Mouse (Mus musculus) CH12.LX (cell line): ENCODE measurements around the gene Kcnma1. TPM values are rescaled to one million over a fixed set of nuclear protein-coding genes. Genes with fewer than 3 reads are reported as not detected.

Source experiments
- DNase-seq: peaks from one replicate; pipeline ENCODE4 v3.0.0-alpha.2; 2013; ENCODE audit errors: extremely low read depth
- H3K27ac ChIP-seq: 2 replicates; pipeline ENCODE4 v1.5.1; 2012; ENCODE audit warnings: low read depth, mild to moderate bottlenecking, control low read depth, moderate library complexity; ENCODE audit not compliant: insufficient read depth
- H3K27me3 ChIP-seq: replicated peaks from 2 replicates; pipeline ENCODE3; 2012; ENCODE audit warnings: inconsistent platforms
- H3K36me3 ChIP-seq, 2 experiments: replicated peaks in 1 of 2; 2 replicates each; pipeline versions ENCODE3 to v1.6.1; 2012; ENCODE audit warnings: inconsistent platforms in 1 of 2, low read length in 1 of 2, mild to moderate bottlenecking in 1 of 2, mixed read lengths in 1 of 2, moderate library complexity in 1 of 2; ENCODE audit not compliant: control insufficient read depth in 1 of 2, insufficient read depth in 1 of 2
- H3K4me1 ChIP-seq, 2 experiments: 2 replicates each; pipeline ENCODE4 v1.6.1; 2012; ENCODE audit warnings: inconsistent platforms in 1 of 2, moderate library complexity in 1 of 2; ENCODE audit not compliant: insufficient read depth in 2 of 2, control insufficient read depth in 1 of 2
- H3K4me2 ChIP-seq: 2 replicates; pipeline ENCODE4 v1.6.1; 2012; ENCODE audit warnings: low read depth, mild to moderate bottlenecking, control low read depth; ENCODE audit not compliant: poor library complexity, insufficient read depth, severe bottlenecking
- H3K4me3 ChIP-seq, 3 experiments: fragments of 150-350 bp in 1 of 3; sonication (generic) in 1 of 3; replicated peaks in 1 of 3; 2 replicates each; pipeline versions ENCODE3 to v1.5.1; 2011 to 2012; ENCODE audit warnings: low read depth in 2 of 3, low read length in 2 of 3, mild to moderate bottlenecking in 2 of 3, moderate library complexity in 2 of 3, control low read depth in 1 of 3, improper control_type of control experiment in 1 of 3, inconsistent platforms in 1 of 3, mixed read lengths in 1 of 3; ENCODE audit not compliant: poor library complexity in 1 of 3
- H3K79me2 ChIP-seq: replicated peaks from 2 replicates; pipeline ENCODE4 v1.6.1; 2012; ENCODE audit warnings: mild to moderate bottlenecking, moderate library complexity; ENCODE audit not compliant: control insufficient read depth, poor library complexity, insufficient read depth, severe bottlenecking; ENCODE audit errors: extremely low read depth
- H3K9ac ChIP-seq: 2 replicates; pipeline ENCODE4 v1.6.1; 2012; ENCODE audit warnings: low read depth, mild to moderate bottlenecking, control low read depth, moderate library complexity; ENCODE audit not compliant: insufficient read depth
- H3K9me3 ChIP-seq: replicated peaks from 2 replicates; pipeline ENCODE3; 2012; ENCODE audit warnings: low read length, inconsistent platforms, mixed read lengths
- CHD1 ChIP-seq: IDR thresholded peaks from 2 replicates; pipeline ENCODE4 v1.6.1; 2012; ENCODE audit warnings: low read depth, low read length, improper control_type of control experiment, inconsistent platforms
- CHD2 ChIP-seq: IDR thresholded peaks from 2 replicates; pipeline ENCODE4 v1.6.1; 2011; ENCODE audit warnings: low read length, improper control_type of control experiment
- CTCF ChIP-seq, 2 experiments: IDR thresholded peaks in 1 of 2; conservative IDR thresholded peaks in 1 of 2; 2 replicates each; pipeline ENCODE4 v1.5.1; 2011 to 2012; ENCODE audit warnings: low read depth in 2 of 2, low read length in 2 of 2, improper control_type of control experiment in 1 of 2, inconsistent platforms in 1 of 2, mild to moderate bottlenecking in 1 of 2, moderate library complexity in 1 of 2
- GABPA ChIP-seq: IDR thresholded peaks from 2 replicates; pipeline ENCODE4 v1.6.1; 2012; ENCODE audit warnings: low read depth, low read length, improper control_type of control experiment, inconsistent platforms; ENCODE audit not compliant: insufficient replicate concordance
- HCFC1 ChIP-seq: IDR thresholded peaks from 2 replicates; pipeline ENCODE4 v1.6.1; 2012; ENCODE audit warnings: low read depth, mild to moderate bottlenecking, inconsistent platforms, low read length, improper control_type of control experiment
- JUND ChIP-seq: conservative IDR thresholded peaks from 2 replicates; pipeline ENCODE4 v1.6.1; 2011; ENCODE audit warnings: low read depth, low read length, improper control_type of control experiment
- KAT2A ChIP-seq: IDR thresholded peaks from 2 replicates; pipeline ENCODE4 v1.6.1; 2012; ENCODE audit warnings: low read length, improper control_type of control experiment, inconsistent platforms; ENCODE audit not compliant: insufficient replicate concordance
- MAFK ChIP-seq: IDR thresholded peaks from 2 replicates; pipeline ENCODE4 v1.6.1; 2011; ENCODE audit warnings: low read length, improper control_type of control experiment; ENCODE audit not compliant: insufficient replicate concordance
- NELFE ChIP-seq: IDR thresholded peaks from 2 replicates; pipeline ENCODE4 v1.6.1; 2011; ENCODE audit warnings: low read depth, low read length, improper control_type of control experiment
- RAD21 ChIP-seq: IDR thresholded peaks from 2 replicates; pipeline ENCODE4 v1.6.1; 2011; ENCODE audit warnings: low read depth, mild to moderate bottlenecking, low read length, improper control_type of control experiment, moderate library complexity
- RCOR1 ChIP-seq: conservative IDR thresholded peaks from 2 replicates; pipeline ENCODE4 v1.6.1; 2012; ENCODE audit warnings: low read depth, mild to moderate bottlenecking, inconsistent platforms, low read length, improper control_type of control experiment
- SIN3A ChIP-seq: IDR thresholded peaks from 2 replicates; pipeline ENCODE4 v1.6.1; 2012; ENCODE audit warnings: low read length, improper control_type of control experiment, inconsistent platforms
- SMC3 ChIP-seq: IDR thresholded peaks from 2 replicates; pipeline ENCODE4 v1.6.1; 2011; ENCODE audit warnings: low read depth, low read length, improper control_type of control experiment
- USF2 ChIP-seq: conservative IDR thresholded peaks from 2 replicates; pipeline ENCODE4 v1.6.1; 2011; ENCODE audit warnings: low read depth, low read length, improper control_type of control experiment
- ZMIZ1 ChIP-seq: IDR thresholded peaks from 2 replicates; pipeline ENCODE4 v1.6.1; 2012; ENCODE audit warnings: low read depth, mild to moderate bottlenecking, inconsistent platforms, low read length, improper control_type of control experiment
- ZNF384 ChIP-seq: IDR thresholded peaks from 2 replicates; pipeline ENCODE4 v1.6.1; 2012; ENCODE audit warnings: low read depth, low read length, improper control_type of control experiment, inconsistent platforms
- dilution Hi-C: fragments of 300-500 bp; cut with MboI; formaldehyde crosslinking; loops from 2 replicates; pipeline ENCODE4 v1.14.3; 2020; ENCODE audit warnings: low sequenced_read_pairs; ENCODE audit not compliant: extremely low pct_unique_long_range_greater_than_20kb, extremely low pct_ligation_motif_present
- in situ Hi-C: fragments of 300-500 bp; cut with MboI; formaldehyde crosslinking; loops from 3 replicates; pipeline ENCODE4 v1.14.3; 2019; ENCODE audit warnings: low sequenced_read_pairs, low pct_ligation_motif_present, low pct_unique_long_range_greater_than_20kb, mixed read lengths
- polyA plus RNA-seq: library from polyadenylated mRNA; unstranded; fragments of >175 nt; gene quantifications from 2 replicates; pipeline ENCODE4 v1.2.1, GENCODE M21; 2012; ENCODE audit warnings: low read depth; ENCODE audit not compliant: insufficient read length
- total RNA-seq, 2 experiments: library from RNA; depleted of rRNA; stranded (reverse); fragments of 300-350 nt in 1 of 2; fragments of >200 nt in 1 of 2; gene quantifications; 2 replicates each; pipeline ENCODE4 v1.2.3; 2012 to 2014

Gene Kcnma1
- total and polyA plus RNA-seq, 3 experiments, result 0.10 to 0.17 (median 0.12) TPM

DNA sequence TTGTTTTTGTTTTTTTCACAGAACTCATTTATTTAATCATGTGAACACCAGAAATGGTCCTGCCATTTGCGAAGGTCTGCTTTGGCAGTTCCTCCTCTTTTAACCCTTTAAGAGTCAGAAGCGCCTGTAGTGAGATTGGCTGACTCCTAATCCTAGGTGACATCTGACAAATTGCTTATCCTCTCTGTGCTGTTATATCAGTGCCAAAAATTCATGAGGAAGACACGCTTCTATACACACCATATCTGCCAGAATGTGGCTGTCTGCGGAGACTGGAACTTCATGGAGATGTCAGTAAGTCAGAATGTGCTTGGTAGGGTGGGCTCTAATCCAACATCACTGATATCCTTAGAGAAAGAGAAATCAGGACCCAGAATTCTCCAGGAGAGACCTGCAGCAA is 157.3 kb downstream of the Kcnma1 start:
- dilution Hi-C loops (no loop called here), in situ Hi-C loops (no loop called here)
- Histone ChIP-seq H3K9me3 (no peaks in the 10 kb centered on the region), H3K4me1 (peaks cover 0 to 9% of the 10 kb centered on the region in 2 experiments; a peak in 2 of 4 replicates), H3K36me3 (no peaks in the 10 kb centered on the region), H3K27ac (no peak overlapping the region), H3K4me3 (no peak overlapping the region), H3K9ac (no peak overlapping the region), H3K27me3 (no peaks in the 10 kb centered on the region), H3K4me2 (no peak overlapping the region), H3K79me2 (no peaks in the 10 kb centered on the region)
- no peak for DNase-seq
- TF ChIP-seq JUND (no peak), ZMIZ1 (no peak), NELFE (no peak), RAD21 (no peak), USF2 (no peak), GABPA (no peak), HCFC1 (no peak), CHD1 (no peak), CHD2 (no peak), CTCF (conservative IDR thresholded peaks at IDR 0.05 in 1 of 2, IDR thresholded peaks at IDR 0.05 in 1 of 2; ENCODE audit: low read depth in 2 of 2, low read length in 2 of 2) (no peak), MAFK (no peak), SIN3A (no peak), ZNF384 (no peak), RCOR1 (no peak)

DNA sequence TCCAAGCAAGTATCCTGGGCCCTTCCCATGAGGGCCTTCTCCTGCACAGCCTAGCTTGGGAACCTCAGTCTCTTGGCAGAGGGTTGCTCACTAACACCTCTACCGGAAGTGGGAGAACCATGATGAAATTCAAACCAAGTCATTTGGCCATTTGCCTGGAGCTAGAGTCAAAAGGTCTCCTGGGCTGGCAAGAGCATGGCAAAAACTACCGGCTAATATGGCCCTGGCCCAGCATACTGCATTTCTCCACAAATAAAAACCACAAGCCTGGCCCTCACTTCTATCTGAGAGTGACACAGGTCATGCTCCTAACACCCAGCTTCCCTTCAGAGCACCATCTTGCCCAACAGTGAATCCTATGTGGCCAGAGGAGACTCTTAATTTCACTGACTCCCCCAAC is 159.3 kb downstream of the Kcnma1 start:
- no peak overlapping the region for H3K27ac ChIP-seq
- no peaks in the 10 kb centered on the region for H3K27me3 ChIP-seq
- TF ChIP-seq KAT2A (no peak), SIN3A (no peak), SMC3 (no peak), CTCF (conservative IDR thresholded peaks at IDR 0.05 in 1 of 2, IDR thresholded peaks at IDR 0.05 in 1 of 2; ENCODE audit: low read depth in 2 of 2, low read length in 2 of 2) (no peak)
- dilution Hi-C loops (no loop called here), in situ Hi-C loops (no loop called here)
- peaks cover 0 to 9% of the 10 kb centered on the region in 2 experiments; a peak in 2 of 4 replicates for H3K4me1 ChIP-seq
- H3K79me2 ChIP-seq, result no peaks in the 10 kb centered on the region
- no peak overlapping the region for H3K9ac ChIP-seq
- H3K36me3 ChIP-seq, result no peaks in the 10 kb centered on the region
- no peak overlapping the region for H3K4me3 ChIP-seq
- H3K9me3 ChIP-seq, result no peaks in the 10 kb centered on the region
- H3K4me2 ChIP-seq, result no peak overlapping the region
- no peak for DNase-seq
